Mouse (Mus musculus): ENCODE results near the gene Sult4a1.
"Not testable (repeated sequence)": the region's sequence is repeated elsewhere in the genome, so short reads cannot be mapped to it uniquely, and the experiment has no call there.

DNA sequence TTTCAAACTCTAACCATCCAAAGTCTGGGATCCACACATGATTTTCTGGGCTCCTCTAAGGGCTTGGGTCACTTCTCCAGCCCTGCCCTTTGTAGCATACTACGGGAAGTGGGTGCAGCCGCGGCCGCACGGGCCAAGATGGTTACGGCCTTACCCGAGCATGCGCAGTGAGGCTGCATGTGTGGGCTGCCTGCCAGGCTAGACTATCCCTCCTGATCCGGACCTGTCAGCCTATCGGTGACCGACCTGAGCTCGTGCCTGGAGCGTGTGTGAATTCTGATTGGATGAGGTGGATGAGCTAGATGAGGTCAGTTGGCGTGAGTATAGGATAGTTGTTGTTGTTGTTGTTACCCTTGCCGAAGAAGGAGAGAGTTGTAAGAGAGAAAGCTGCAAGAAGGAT is 8.0 kb downstream of the Sult4a1 start:
- TF ChIP-seq CTCF (IDR thresholded peaks at IDR 0.05; ENCODE audit: borderline replicate concordance, control insufficient read depth, extremely low read depth, insufficient read depth, low read length, poor library complexity); POLR2A (IDR thresholded peaks at IDR 0.05; ENCODE audit: control insufficient read depth, extremely low read depth, insufficient read depth, low read length, poor library complexity): not testable (repeated sequence)

Data from thymus, adult 2 months (tissue).